Mouse (Mus musculus): ENCODE results near the gene Pigk. TPM values are rescaled to one million over a fixed set of nuclear protein-coding genes. Genes with fewer than 3 reads are reported as not detected.

The Pigk gene
- polyA plus RNA-seq, 1 experiment from 2014 or later: 37.5 TPM

GRCm38 (mm10) chr3:152912216-152913101 lies 198.6 kb downstream of the Pigk start:
- H3K4me2 ChIP-seq: no peak overlapping the region
- 73% methylated on average over 23 of the region's 23 CpGs for WGBS (ENCODE audit: insufficient replicate concordance)
- no peak for ATAC-seq (replicated peaks; ENCODE audit: insufficient number of reproducible peaks, low FRiP score, low TSS enrichment)

GRCm38 (mm10) chr3:152913150-152913549 lies 199.2 kb downstream of the Pigk start:
- no peaks in the 10 kb centered on the region for H3K9me3 ChIP-seq (replicated peaks; ENCODE audit: control insufficient read depth, low read length)
- H3K4me3 ChIP-seq (ENCODE audit: low read depth, low read length): no peak overlapping the region
- H3K4me1 ChIP-seq (ENCODE audit: control insufficient read depth, insufficient read depth, low read length): no peaks in the 10 kb centered on the region
- H3K27me3 ChIP-seq (ENCODE audit: control insufficient read depth, insufficient read depth, low read length): no peaks in the 10 kb centered on the region
- H3K27ac ChIP-seq (ENCODE audit: low read depth, low read length): no peak overlapping the region
- ATAC-seq (replicated peaks; ENCODE audit: insufficient number of reproducible peaks, low FRiP score, low TSS enrichment): no peak
- 74% methylated on average over 10 of the region's 10 CpGs for WGBS (ENCODE audit: insufficient replicate concordance)
- no peak overlapping the region for H3K4me2 ChIP-seq
- H3K9ac ChIP-seq (ENCODE audit: low read depth, low read length): no peak overlapping the region
- no peaks in the 10 kb centered on the region for H3K36me3 ChIP-seq (ENCODE audit: control insufficient read depth, insufficient read depth, low read length)

More at GRCm38 (mm10) chr3:152912216-152913101, 198.6 kb downstream of the Pigk start:
- no peaks in the 10 kb centered on the region for H3K36me3 ChIP-seq (ENCODE audit: control insufficient read depth, insufficient read depth, low read length)
- H3K4me3 ChIP-seq (ENCODE audit: low read depth, low read length): no peak overlapping the region
- no peaks in the 10 kb centered on the region for H3K9me3 ChIP-seq (replicated peaks; ENCODE audit: control insufficient read depth, low read length)
- no peaks in the 10 kb centered on the region for H3K27me3 ChIP-seq (ENCODE audit: control insufficient read depth, insufficient read depth, low read length)
- no peak overlapping the region for H3K9ac ChIP-seq (ENCODE audit: low read depth, low read length)
- no peak overlapping the region for H3K27ac ChIP-seq (ENCODE audit: low read depth, low read length)
- no peaks in the 10 kb centered on the region for H3K4me1 ChIP-seq (ENCODE audit: control insufficient read depth, insufficient read depth, low read length)

DNA sequence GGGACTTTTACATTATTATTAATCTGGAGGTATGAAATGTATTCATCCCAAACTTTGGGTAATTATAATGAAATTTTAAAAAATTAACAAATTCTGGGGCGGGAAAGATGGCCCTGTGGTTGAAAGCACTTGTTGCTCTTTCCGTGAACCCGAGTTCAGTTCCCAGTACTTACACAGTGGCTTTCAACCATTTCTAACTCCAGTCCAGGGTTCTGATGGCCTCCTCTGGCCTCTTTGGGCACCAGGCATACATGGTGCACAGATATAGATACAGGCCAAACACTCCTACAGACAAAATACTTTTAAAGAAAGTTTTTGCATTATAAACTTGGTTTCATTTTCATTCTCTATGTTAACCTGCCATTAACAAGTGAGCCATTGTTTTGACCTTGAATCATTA lies 199.7 kb downstream of the Pigk start:
- Histone ChIP-seq H3K36me3 (ENCODE audit: control insufficient read depth, insufficient read depth, low read length) (no peaks in the 10 kb centered on the region), H3K4me2 (no peak overlapping the region), H3K27me3 (ENCODE audit: control insufficient read depth, insufficient read depth, low read length) (no peaks in the 10 kb centered on the region), H3K9ac (ENCODE audit: low read depth, low read length) (no peak overlapping the region), H3K27ac (ENCODE audit: low read depth, low read length) (no peak overlapping the region), H3K4me1 (ENCODE audit: control insufficient read depth, insufficient read depth, low read length) (no peaks in the 10 kb centered on the region), H3K4me3 (ENCODE audit: low read depth, low read length) (no peak overlapping the region), H3K9me3 (replicated peaks; ENCODE audit: control insufficient read depth, low read length) (no peaks in the 10 kb centered on the region)
- ATAC-seq (replicated peaks; ENCODE audit: insufficient number of reproducible peaks, low FRiP score, low TSS enrichment): no peak
- WGBS (ENCODE audit: insufficient replicate concordance): 89% methylated on average over 3 of the region's 3 CpGs

DNA sequence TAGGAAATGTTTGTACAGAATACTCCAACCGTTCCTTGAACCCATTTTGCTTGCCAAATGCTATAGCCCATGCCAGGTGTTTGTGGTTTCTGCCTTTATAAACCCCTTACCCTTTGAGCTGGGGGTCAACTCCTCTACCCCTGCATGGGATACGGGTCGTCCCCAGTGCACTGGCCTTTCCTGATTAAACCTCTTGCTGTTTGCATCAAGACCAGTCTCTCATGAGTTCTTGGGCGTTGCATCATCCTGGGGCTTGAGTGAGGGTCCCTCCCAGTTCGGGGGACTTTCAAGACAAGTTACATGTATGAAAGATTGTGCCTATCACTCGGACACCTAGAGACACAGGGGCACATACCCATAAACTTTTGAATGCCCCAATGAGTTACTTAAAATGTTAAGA lies 200.5 kb downstream of the Pigk start:
- Histone ChIP-seq H3K4me3 (ENCODE audit: low read depth, low read length) (no peak overlapping the region), H3K27me3 (ENCODE audit: control insufficient read depth, insufficient read depth, low read length) (no peaks in the 10 kb centered on the region), H3K4me1 (ENCODE audit: control insufficient read depth, insufficient read depth, low read length) (no peaks in the 10 kb centered on the region), H3K4me2 (no peak overlapping the region), H3K36me3 (ENCODE audit: control insufficient read depth, insufficient read depth, low read length) (no peaks in the 10 kb centered on the region), H3K9ac (ENCODE audit: low read depth, low read length) (no peak overlapping the region), H3K27ac (ENCODE audit: low read depth, low read length) (no peak overlapping the region), H3K9me3 (replicated peaks; ENCODE audit: control insufficient read depth, low read length) (no peaks in the 10 kb centered on the region)
- WGBS (ENCODE audit: insufficient replicate concordance): 82% methylated on average over 6 of the region's 6 CpGs
- ATAC-seq (replicated peaks; ENCODE audit: insufficient number of reproducible peaks, low FRiP score, low TSS enrichment): no peak

DNA sequence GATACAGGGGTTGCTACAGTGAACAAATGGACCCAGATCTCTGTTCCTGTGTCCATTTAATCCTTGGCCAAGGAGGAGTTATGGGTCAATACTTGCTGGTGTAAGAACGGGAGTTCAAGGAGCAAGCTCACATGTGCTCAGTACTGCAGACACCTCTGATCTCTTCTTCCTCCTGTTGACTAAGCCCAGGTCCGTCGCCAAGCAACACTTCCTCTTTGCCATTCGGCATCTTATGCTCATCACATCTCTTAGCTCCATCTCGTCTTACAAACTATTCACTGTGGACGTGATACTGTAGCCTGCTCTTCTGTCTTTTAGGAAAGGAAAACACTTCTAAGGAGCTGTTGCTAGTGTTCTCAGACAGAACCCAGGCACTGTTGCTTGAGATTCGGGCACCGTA lies 203.7 kb downstream of the Pigk start:
- H3K27me3 ChIP-seq (ENCODE audit: control insufficient read depth, insufficient read depth, low read length): no peaks in the 10 kb centered on the region
- H3K27ac ChIP-seq (ENCODE audit: low read depth, low read length): no peak overlapping the region
- H3K9ac ChIP-seq (ENCODE audit: low read depth, low read length): no peak overlapping the region
- ATAC-seq (replicated peaks; ENCODE audit: insufficient number of reproducible peaks, low FRiP score, low TSS enrichment): no peak
- H3K9me3 ChIP-seq (replicated peaks; ENCODE audit: control insufficient read depth, low read length): no peaks in the 10 kb centered on the region
- no peaks in the 10 kb centered on the region for H3K36me3 ChIP-seq (ENCODE audit: control insufficient read depth, insufficient read depth, low read length)
- no peak overlapping the region for H3K4me3 ChIP-seq (ENCODE audit: low read depth, low read length)
- no peaks in the 10 kb centered on the region for H3K4me1 ChIP-seq (ENCODE audit: control insufficient read depth, insufficient read depth, low read length)
- no peak overlapping the region for H3K4me2 ChIP-seq
- WGBS (ENCODE audit: insufficient replicate concordance): 75% methylated on average over 8 of the region's 8 CpGs

DNA sequence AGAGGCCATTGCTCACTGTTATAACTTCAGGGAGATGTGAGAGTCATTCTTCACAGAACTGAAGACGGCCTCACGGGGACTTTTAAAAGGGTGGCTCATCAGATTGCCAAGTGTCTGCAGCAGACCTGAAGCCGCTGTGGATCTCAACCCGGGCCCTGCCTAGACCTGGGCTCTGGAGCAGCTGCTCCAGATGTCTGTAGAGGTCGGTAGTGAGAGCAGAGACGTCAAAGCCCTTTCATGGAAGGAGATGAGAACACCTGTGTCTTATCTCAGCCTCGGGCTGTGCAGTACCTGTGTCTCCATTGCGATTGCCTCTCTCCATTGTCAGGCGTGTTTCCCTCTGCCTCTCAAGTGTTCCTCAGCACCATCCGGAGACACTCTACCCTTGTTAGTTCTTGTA lies 205.2 kb downstream of the Pigk start:
- no peak overlapping the region for H3K4me3 ChIP-seq (ENCODE audit: low read depth, low read length)
- WGBS (ENCODE audit: insufficient replicate concordance): 71% methylated on average over 10 of the region's 10 CpGs
- no peak overlapping the region for H3K27ac ChIP-seq (ENCODE audit: low read depth, low read length)
- no peak overlapping the region for H3K9ac ChIP-seq (ENCODE audit: low read depth, low read length)
- H3K9me3 ChIP-seq (replicated peaks; ENCODE audit: control insufficient read depth, low read length): no peaks in the 10 kb centered on the region
- H3K4me1 ChIP-seq (ENCODE audit: control insufficient read depth, insufficient read depth, low read length): no peaks in the 10 kb centered on the region
- 0 out of 2 replicates have a peak, but pooled peaks cover 2% of the 10 kb centered on the region for H3K27me3 ChIP-seq (ENCODE audit: control insufficient read depth, insufficient read depth, low read length)
- no peak for ATAC-seq (replicated peaks; ENCODE audit: insufficient number of reproducible peaks, low FRiP score, low TSS enrichment)
- H3K36me3 ChIP-seq (ENCODE audit: control insufficient read depth, insufficient read depth, low read length): no peaks in the 10 kb centered on the region
- no peak overlapping the region for H3K4me2 ChIP-seq

DNA sequence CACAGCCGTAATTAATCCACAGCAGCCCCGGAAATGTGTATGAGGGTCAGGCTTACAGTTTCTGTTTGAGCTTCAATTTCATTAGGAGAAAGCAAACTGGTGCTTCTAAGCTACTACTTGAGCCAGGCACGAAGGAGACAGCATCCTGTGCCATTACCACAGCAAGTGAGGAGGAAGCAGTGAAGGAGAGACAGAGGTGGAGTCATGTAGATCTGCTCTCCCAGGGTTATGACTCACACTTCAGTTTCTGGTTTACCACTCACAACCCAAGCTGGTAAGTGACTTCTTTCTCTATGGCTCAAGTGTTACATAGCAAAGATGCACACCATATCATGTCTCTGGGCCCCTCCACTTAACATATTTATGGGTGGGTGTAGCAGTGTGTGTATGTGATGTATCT lies 206.5 kb downstream of the Pigk start:
- H3K36me3 ChIP-seq (ENCODE audit: control insufficient read depth, insufficient read depth, low read length): no peaks in the 10 kb centered on the region
- no peak overlapping the region for H3K4me3 ChIP-seq (ENCODE audit: low read depth, low read length)
- no peak for ATAC-seq (replicated peaks; ENCODE audit: insufficient number of reproducible peaks, low FRiP score, low TSS enrichment)
- H3K27me3 ChIP-seq (ENCODE audit: control insufficient read depth, insufficient read depth, low read length): 0 out of 2 replicates have a peak, but pooled peaks cover 2% of the 10 kb centered on the region
- no peak overlapping the region for H3K4me2 ChIP-seq
- no peaks in the 10 kb centered on the region for H3K9me3 ChIP-seq (replicated peaks; ENCODE audit: control insufficient read depth, low read length)
- H3K9ac ChIP-seq (ENCODE audit: low read depth, low read length): no peak overlapping the region
- WGBS (ENCODE audit: insufficient replicate concordance): 66% methylated on average over 3 of the region's 3 CpGs
- H3K4me1 ChIP-seq (ENCODE audit: control insufficient read depth, insufficient read depth, low read length): no peaks in the 10 kb centered on the region
- no peak overlapping the region for H3K27ac ChIP-seq (ENCODE audit: low read depth, low read length)

DNA sequence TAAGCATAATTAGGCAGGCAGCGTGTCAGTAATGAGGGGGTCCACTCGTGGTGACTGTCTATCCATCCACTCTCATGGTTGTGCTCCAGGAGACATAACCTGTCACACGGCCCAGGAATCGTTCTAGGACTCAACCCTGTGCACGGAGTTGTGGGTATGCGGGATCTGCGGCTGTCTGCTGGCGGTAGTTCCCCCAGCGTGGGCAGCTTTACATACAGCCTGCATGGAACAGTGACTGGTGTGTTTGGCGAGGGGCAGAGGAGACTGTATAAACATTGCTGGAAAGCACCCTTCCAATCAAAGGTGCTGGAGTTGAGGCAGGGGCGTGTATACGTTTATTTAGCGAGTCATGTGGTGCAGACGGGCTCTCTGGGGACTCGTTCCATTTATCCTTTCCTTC lies 209.6 kb downstream of the Pigk start:
- 0 out of 2 replicates have a peak, but pooled peaks cover 2% of the 10 kb centered on the region for H3K27me3 ChIP-seq (ENCODE audit: control insufficient read depth, insufficient read depth, low read length)
- 65% methylated on average over 15 of the region's 15 CpGs for WGBS (ENCODE audit: insufficient replicate concordance)
- H3K4me1 ChIP-seq (ENCODE audit: control insufficient read depth, insufficient read depth, low read length): peaks cover 2% of the 10 kb centered on the region
- no peak overlapping the region for H3K27ac ChIP-seq (ENCODE audit: low read depth, low read length)
- H3K4me2 ChIP-seq: no peak overlapping the region
- no peak overlapping the region for H3K4me3 ChIP-seq (ENCODE audit: low read depth, low read length)
- H3K36me3 ChIP-seq (ENCODE audit: control insufficient read depth, insufficient read depth, low read length): no peaks in the 10 kb centered on the region
- no peaks in the 10 kb centered on the region for H3K9me3 ChIP-seq (replicated peaks; ENCODE audit: control insufficient read depth, low read length)
- no peak for ATAC-seq (replicated peaks; ENCODE audit: insufficient number of reproducible peaks, low FRiP score, low TSS enrichment)
- H3K9ac ChIP-seq (ENCODE audit: low read depth, low read length): no peak overlapping the region

DNA sequence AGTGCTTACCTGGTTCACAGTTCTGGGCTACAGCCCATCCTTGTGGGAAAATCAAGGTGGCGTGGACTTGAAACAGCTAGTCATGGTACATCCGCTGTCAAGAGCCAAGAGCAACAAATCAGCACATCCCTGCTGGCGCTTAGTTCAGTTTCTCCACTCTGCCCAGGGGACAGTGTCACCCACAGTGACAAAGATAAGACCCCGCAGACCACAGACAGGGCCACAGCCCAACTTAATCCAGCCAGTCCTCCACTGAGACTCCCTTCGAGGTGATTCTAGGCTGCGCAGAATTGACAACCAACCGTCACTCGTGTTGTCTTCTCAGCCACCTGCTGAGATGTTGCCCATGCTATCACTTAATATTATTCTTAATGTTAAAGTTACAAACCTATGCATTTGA lies 211.5 kb downstream of the Pigk start:
- 0 out of 2 replicates have a peak, but pooled peaks cover 2% of the 10 kb centered on the region for H3K27me3 ChIP-seq (ENCODE audit: control insufficient read depth, insufficient read depth, low read length)
- H3K9me3 ChIP-seq (replicated peaks; ENCODE audit: control insufficient read depth, low read length): no peaks in the 10 kb centered on the region
- no peak overlapping the region for H3K9ac ChIP-seq (ENCODE audit: low read depth, low read length)
- no peak overlapping the region for H3K4me3 ChIP-seq (ENCODE audit: low read depth, low read length)
- no peak overlapping the region for H3K27ac ChIP-seq (ENCODE audit: low read depth, low read length)
- H3K4me1 ChIP-seq (ENCODE audit: control insufficient read depth, insufficient read depth, low read length): peaks cover 6% of the 10 kb centered on the region
- WGBS (ENCODE audit: insufficient replicate concordance): 69% methylated on average over 8 of the region's 8 CpGs
- ATAC-seq (replicated peaks; ENCODE audit: insufficient number of reproducible peaks, low FRiP score, low TSS enrichment): no peak
- no peaks in the 10 kb centered on the region for H3K36me3 ChIP-seq (ENCODE audit: control insufficient read depth, insufficient read depth, low read length)
- no peak overlapping the region for H3K4me2 ChIP-seq

Measured in heart, embryonic 11.5 days (tissue).